Mouse (Mus musculus) layer of hippocampus, postnatal 36 days (tissue): ENCODE results near the gene Slc8a3. TPM values are rescaled to one million over a fixed set of nuclear protein-coding genes. Genes with fewer than 3 reads are reported as not detected.
"Not testable (repeated sequence)": the region's sequence is repeated elsewhere in the genome, so short reads cannot be mapped to it uniquely, and the experiment has no call there.

Source experiments
- DNase-seq, 2 experiments: peaks; one replicate each; pipeline ENCODE4 v3.0.0; 2022
- total RNA-seq, 2 experiments: library from RNA; stranded (reverse); gene quantifications; 2 replicates each; pipeline ENCODE4 v1.2.3; 2021

Slc8a3 gene
- 10 to 100 TPM in 1 of 2 experiments, 1 to 10 TPM in 1; 9.9 to 10.8 TPM for total RNA-seq

GRCm38 (mm10) chr12:81332875-81333421 lies at the start of gene Slc8a3:
Gene Slc8a3 (minus strand): TSS chr12:81333180.
- DNase-seq, result peak; percentile 51 to 60

GRCm38 (mm10) chr12:81379364-81379763 lies 46.4 kb upstream of the Slc8a3 start, which contains the start of gene Gm4787:
Gene Gm4787 (minus strand): TSS chr12:81379464.
- DNase-seq, result not testable (repeated sequence)

- DNase-seq, result no peak
These were observed 861 bp upstream of the Slc8a3 start for GRCm38 (mm10) chr12:81333841-81334240.

DNA sequence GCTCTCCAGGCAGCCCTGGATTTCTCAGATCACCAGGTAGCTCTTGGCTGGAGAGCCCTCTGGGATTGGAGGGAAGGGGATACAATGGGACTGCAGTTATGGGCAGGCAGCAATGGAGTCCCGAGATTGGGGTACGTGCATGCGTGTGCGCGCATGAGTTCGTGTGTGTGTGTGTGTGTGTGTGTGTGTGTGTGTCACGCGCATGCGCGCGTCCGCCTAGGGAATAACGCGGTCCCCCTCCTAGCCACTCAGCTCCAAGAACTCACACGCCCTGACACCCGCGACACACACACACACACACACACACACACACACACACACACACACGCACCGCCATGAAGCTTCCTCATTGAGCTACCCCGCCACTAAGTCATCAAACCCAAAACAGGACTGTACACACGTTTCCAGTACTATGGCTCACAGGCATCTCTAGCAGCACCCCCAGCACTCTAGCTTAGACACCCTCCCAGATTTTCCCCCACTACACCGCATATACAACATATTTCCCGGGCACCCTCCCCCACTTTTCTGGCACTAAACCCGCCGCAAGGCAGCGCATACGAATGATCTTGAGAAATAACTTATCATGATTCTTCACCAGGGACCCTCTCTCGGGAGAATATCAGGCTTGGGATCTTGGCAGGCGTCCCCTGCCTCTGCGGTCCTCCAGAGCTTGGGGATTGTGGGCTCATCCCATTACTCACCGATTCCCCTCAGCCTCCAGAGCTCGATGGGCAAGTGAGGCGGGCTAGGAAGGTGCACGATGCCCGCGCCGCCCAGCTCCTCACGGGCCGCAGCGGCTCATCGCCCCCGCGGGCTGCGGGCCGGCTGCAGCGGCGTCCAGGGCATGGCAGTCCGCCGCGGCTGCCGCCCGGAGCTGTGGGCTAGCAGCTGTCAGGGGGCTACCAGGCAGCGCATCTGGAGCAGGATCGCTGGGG lies 774 bp downstream of the Slc8a3 start:
- DNase-seq, result peak; percentile 46 to 54

- DNase-seq, result no peak
These were observed 1.8 kb downstream of the Slc8a3 start for GRCm38 (mm10) chr12:81331046-81331638.

GRCm38 (mm10) chr12:81324991-81325390 lies 8.0 kb downstream of the Slc8a3 start:
- no peak for DNase-seq

DNA sequence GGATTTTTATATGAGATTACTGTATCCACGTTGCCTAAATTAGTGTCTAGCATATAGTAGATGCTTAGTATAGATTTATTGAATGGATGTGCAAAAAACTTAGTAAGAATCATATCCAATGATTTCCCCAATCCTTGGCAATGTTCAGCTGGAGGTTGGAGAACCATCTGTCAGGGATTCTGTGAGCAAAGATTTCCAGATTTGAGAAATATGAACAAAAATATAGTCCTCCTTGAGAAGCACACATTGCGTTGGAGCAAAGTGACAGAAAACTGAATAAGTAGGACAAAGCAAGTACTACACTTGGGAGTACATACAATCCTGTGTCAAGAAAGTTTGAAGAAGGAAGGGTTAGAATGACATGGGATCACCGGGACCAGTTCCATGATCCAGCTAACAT lies 8.9 kb downstream of the Slc8a3 start:
- DNase-seq, result peak in 1 of 2 experiments; percentile 10

DNA sequence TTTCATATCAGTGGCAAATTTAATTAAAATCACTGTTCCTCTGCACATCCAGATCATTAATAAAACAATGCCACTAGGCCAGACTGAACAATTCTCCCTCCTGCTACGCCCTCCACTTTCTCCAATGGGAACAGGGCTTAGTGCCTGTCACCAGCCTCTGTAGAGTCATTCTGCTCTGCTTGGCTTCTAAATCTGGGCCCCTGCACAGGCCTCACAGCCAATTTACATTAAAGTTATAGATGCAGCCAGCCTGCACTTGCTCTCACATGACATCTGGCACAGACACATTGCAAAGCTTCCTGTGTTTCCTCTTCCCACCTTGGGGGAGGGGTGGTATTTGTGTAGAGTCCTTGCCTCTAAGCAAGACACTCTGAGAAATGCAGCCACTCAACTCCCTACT lies 12.0 kb downstream of the Slc8a3 start:
- DNase-seq, result no peak

- DNase-seq, result no peak
These were observed 15.2 kb downstream of the Slc8a3 start for GRCm38 (mm10) chr12:81317811-81318210.

DNA sequence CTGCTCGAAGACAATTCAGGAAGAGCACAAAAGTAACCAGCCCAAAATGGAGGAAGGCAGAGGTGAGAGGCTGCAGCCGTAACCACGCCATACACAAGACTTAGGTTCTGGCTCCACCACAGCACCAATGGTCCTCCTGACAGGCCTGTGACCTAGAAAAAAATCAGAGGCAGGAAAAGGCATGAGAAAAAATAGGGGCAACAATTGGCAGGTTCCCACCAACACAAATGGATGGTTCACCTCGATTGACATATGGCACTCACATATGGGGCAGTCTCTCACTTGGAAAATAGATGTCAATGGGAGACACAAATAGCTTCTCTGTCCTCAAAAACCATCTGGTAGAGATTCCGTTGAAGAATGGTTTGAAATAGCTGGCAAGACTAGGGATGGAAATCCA lies 17.0 kb downstream of the Slc8a3 start:
- no peak for DNase-seq

GRCm38 (mm10) chr12:81303626-81304025 lies 29.4 kb downstream of the Slc8a3 start:
- no peak for DNase-seq

DNA sequence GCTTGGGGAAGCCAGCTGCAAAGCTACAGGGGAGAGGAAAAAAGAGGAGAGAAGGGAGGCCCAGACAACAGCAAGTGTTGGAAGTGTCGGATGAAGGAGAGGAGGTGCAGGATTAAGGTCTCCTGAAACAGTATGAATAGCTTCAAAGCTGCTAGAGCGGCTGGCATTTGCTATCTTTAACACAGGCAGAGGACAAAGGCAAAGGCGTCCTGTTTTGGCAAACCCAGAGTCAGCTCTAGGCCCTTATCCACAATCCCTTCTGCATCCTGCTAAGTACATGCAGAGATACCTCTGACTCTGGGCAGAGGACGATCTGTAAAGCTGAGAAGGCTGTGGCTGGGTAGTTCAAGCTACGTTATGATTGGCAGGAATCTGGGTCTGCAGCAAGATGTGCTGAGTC lies 38.4 kb downstream of the Slc8a3 start:
- DNase-seq, result no peak

GRCm38 (mm10) chr12:81278031-81278430 lies 54.9 kb downstream of the Slc8a3 start:
- no peak for DNase-seq

- no peak for DNase-seq
These were observed 58.4 kb downstream of the Slc8a3 start for GRCm38 (mm10) chr12:81274616-81275015.

GRCm38 (mm10) chr12:81273333-81273732 lies 59.6 kb downstream of the Slc8a3 start:
- DNase-seq, result no peak

GRCm38 (mm10) chr12:81269246-81269645 lies 63.7 kb downstream of the Slc8a3 start:
- no peak for DNase-seq

- no peak for DNase-seq
These were observed 70.2 kb downstream of the Slc8a3 start for GRCm38 (mm10) chr12:81262821-81263220.

- DNase-seq, result no peak
These were observed 74.8 kb downstream of the Slc8a3 start for GRCm38 (mm10) chr12:81258215-81258614.

DNA sequence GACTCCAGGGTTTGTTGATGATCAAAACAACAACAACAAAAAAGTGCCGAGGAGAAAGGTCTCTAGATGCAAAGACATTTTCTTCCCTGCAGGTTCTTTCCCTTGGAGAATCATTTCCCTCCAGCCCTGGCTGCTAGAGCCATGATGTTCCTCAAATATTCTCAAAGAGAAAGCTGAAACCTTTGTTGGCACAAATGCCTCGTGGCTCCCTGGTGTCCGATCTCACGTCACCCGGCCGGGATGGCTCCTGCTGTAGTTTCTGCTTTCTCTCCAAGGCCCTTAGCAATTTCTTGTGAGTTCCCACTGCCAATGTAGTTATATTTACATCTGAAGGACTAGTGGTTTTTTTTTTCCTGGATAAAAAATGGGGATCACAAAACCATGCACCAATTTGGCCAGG lies 87.6 kb downstream of the Slc8a3 start:
- no peak for DNase-seq

DNA sequence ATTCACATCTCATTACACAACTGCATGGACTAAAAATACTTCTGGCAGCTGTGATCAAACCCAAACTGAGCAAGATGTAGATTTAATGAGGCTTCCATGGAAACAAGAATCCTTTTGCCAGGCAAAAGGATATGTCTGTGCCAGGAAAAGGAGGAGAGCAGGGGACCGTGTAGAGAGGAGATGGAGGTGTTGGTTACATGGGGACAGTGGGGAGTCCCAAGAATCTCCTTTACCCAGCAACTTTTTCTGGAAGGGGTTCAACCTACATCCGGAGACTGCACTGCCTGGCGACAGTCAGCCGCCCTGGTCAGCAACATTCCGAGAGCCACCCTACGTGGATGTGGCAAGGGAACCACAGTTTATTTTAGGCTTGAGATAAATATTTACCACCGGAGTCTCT lies 88.0 kb downstream of the Slc8a3 start:
- no peak for DNase-seq

- no peak for DNase-seq
These were observed 88.5 kb downstream of the Slc8a3 start for GRCm38 (mm10) chr12:81244492-81244891.

DNA sequence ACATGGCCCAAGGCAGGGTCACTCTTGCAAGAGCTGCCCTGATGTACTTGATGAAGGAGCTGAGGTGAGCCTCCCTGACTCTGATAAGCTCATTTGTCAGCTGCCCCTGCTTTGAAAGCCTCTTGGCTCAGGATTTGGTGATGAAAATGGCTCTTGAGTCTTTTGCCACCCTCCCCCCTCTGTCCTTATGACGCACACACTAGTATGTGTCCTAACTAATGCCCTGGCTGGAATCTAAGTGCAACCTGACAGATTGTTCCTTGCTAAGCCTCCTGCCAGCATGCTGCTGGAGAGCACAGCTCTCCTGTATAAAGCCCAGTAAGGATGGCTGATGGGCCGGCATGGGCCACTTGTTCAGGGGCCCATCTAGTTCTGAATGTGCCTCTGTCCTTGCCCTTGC lies 91.3 kb downstream of the Slc8a3 start:
- no peak for DNase-seq

GRCm38 (mm10) chr12:81241096-81241495 lies 91.9 kb downstream of the Slc8a3 start:
- DNase-seq, result no peak
